Mouse (Mus musculus) olfactory bulb, adult 2 months (tissue): ENCODE results near the gene Vsir. TPM values are rescaled to one million over a fixed set of nuclear protein-coding genes. Genes with fewer than 3 reads are reported as not detected.

Experiments used
- H3K27ac ChIP-seq: fragments of 200-500 bp; 2 replicates; pipeline ENCODE4 v1.5.1; 2012; ENCODE audit warnings: low read depth, low read length; ENCODE audit not compliant: insufficient read depth
- H3K4me1 ChIP-seq: fragments of 200-500 bp; 2 replicates; pipeline ENCODE4 v1.6.1; 2012; ENCODE audit warnings: low read length; ENCODE audit not compliant: control insufficient read depth, insufficient read depth
- H3K4me3 ChIP-seq: fragments of 200-500 bp; 2 replicates; pipeline ENCODE4 v1.5.1; 2012; ENCODE audit warnings: mild to moderate bottlenecking, low read depth, low read length, moderate library complexity; ENCODE audit not compliant: insufficient read depth
- CTCF ChIP-seq: fragments of 200-500 bp; IDR thresholded peaks from 2 replicates; pipeline ENCODE4 v1.5.1; 2012; ENCODE audit warnings: low read depth, mild to moderate bottlenecking, low read length, moderate library complexity; ENCODE audit not compliant: insufficient read depth
- POLR2A ChIP-seq: fragments of 200-500 bp; IDR thresholded peaks from 2 replicates; pipeline ENCODE4 v1.6.1; 2012; ENCODE audit warnings: mild to moderate bottlenecking, low read depth, low read length, moderate library complexity; ENCODE audit not compliant: insufficient read depth
- WGBS: fragments of 180-500 bp; shearing (Covaris S2); methylation state at CpG from one replicate; pipeline ENCODE4 v1.1.7; 2018; 5-methylcytosine and 5-hydroxymethylcytosine counted together
- polyA plus RNA-seq: library from polyadenylated mRNA; stranded (reverse); fragments of >200 nt; gene quantifications from 2 replicates; pipeline ENCODE4 v1.2.4, GENCODE M21; 2012; ENCODE audit warnings: low replicate concordance; ENCODE audit not compliant: missing spikeins, insufficient read depth, insufficient read length

Gene Vsir
- polyA plus RNA-seq, 1 experiment = not detected

DNA sequence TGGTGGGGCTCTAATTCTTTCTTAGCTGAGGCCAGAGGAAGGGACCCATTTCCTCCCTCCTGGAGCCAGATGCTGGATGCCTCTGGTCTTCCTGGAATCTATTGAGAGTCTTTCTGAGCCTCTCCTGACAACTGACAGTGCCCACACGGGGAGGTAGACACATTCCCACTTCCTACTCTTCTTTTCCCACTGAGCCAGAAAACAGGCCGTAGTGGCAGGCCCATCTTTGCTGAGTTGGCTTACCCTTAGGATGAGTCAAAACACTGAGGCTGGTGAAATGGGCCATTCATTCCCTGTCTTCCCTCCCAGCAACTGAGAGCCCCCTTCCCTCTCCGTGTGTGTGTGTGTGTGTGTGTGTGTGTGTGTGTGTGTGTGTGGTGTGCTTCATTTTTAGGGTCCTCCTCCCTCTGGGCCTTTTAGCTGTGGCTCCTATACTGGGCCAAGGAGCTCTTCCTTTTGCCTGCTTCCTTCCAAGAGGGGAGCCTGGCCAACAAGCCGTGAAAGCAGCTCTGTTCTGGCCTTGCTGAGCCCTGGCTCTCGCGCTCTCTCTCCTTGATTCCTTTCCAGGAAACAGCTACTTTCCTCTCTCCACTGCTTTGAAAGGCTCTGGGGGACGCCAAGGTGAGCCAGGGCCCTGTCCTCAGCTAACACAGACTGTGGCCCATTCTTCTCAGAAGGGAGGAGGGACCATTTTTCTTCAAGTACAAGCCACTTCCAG is 59.0 kb downstream of the Vsir start:
- WGBS = 62% methylated on average over 7 of the region's 7 CpGs
- peak overlapping the region; percentile 18; the same call in 1 of the 2 replicates for H3K27ac ChIP-seq

DNA sequence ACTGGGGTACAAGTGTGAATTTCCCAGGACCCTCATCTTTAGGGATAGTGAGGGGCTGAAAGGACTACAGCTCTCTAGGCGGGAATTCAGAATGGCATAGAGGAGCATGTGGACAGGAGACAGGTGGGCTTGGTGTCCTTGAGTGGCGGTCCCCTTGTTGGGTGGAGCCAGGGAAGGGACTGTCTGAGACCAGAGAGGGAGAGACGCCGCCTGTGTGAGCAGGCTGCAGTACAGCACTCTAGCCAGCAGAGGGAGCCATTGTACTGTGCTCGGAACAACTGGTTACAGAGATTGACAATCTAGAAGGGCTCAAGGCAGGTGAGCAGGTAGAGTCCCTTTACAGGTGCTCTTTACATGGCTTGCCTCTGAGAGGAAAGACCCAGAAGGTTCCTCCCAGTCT is 61.2 kb downstream of the Vsir start:
- Histone ChIP-seq H3K4me1 (peaks cover 13% of the 10 kb centered on the region), H3K4me3 (no peak overlapping the region), H3K27ac (no peak overlapping the region)
- WGBS = 5% methylated on average over 5 of the region's 5 CpGs
- TF ChIP-seq POLR2A (no peak), CTCF (peak; percentile 89)

More for the DNA sequence above, 59.0 kb downstream of the Vsir start:
- no peak overlapping the region for H3K4me3 ChIP-seq
- peaks cover 16% of the 10 kb centered on the region for H3K4me1 ChIP-seq
- no peak for TF ChIP-seq POLR2A
- TF ChIP-seq CTCF = no peak

DNA sequence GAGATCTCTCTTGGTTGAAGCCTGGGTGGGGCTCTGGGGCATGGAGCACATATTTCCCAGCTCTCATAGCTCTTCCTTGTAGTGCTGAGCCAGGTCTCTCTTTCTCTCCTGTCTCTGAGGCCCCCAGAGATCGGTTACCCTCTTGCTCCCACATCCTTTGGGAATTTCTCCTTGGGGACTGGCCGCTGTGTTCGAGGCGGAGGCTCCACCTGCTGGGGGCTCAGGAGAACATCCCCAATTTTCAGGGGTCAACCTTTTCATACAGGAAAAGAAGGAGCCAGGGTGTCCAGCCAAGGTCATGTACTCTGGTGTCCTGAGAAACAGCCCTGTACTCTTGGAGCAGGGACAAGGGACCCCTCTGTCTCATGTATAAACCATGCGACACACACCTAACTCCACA is 65.1 kb downstream of the Vsir start:
- Histone ChIP-seq H3K27ac (no peak overlapping the region), H3K4me1 (no peaks in the 10 kb centered on the region), H3K4me3 (no peak overlapping the region)
- TF ChIP-seq POLR2A (no peak), CTCF (peak; percentile 26; the same call in 1 of the 2 replicates)
- WGBS = 35% methylated on average over 5 of the region's 5 CpGs

DNA sequence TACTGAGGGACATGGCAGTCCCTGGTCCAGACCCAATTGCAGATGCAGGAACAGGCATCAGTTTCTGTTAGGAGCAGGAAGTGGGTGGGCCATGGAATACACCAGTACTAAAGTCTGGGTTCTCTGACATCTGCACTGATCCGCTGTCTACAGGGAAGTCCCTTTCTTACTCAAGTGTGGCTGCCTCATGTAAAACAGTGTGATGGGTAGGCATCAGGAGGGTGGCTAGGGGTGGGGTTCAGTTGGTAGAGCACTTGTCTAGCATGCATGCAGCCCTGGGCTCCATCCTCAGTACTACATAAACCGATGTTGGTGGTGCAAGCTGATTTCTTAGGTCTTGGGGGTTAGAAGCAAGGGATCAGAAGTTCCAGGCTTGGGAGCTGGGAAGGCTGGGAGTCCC is 67.1 kb downstream of the Vsir start:
- TF ChIP-seq CTCF (no peak), POLR2A (no peak)
- 89% methylated on average over 2 of the region's 2 CpGs for WGBS
- H3K4me3 ChIP-seq = no peak overlapping the region

DNA sequence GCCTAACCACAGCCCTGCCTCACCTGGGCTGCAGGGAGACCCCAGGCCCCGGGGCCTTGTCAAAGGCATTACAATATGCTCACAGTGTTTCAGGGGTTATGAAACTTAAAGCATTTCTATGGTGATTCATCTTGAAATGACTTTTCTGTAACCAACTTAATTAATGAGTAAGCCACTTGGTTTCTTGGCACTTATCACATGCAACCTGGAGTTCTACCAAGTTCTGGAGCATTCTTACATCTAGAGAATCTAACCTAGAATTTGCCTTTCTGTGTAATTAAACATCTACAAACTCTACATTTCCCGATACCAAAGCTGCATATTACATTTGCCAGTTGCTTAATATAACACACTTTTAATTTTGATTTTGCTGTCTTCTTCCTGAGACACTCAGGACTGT is 70.4 kb downstream of the Vsir start:
- 57% methylated on average over 2 of the region's 2 CpGs for WGBS
- Histone ChIP-seq H3K4me1 (0 out of 2 replicates have a peak, but pooled peaks cover 2% of the 10 kb centered on the region), H3K4me3 (no peak overlapping the region), H3K27ac (no peak overlapping the region)
- TF ChIP-seq CTCF = no peak
- no peak for TF ChIP-seq POLR2A

More for the DNA sequence above, 67.1 kb downstream of the Vsir start:
- Histone ChIP-seq H3K4me1 (0 out of 2 replicates have a peak, but pooled peaks cover 2% of the 10 kb centered on the region), H3K27ac (no peak overlapping the region)

DNA sequence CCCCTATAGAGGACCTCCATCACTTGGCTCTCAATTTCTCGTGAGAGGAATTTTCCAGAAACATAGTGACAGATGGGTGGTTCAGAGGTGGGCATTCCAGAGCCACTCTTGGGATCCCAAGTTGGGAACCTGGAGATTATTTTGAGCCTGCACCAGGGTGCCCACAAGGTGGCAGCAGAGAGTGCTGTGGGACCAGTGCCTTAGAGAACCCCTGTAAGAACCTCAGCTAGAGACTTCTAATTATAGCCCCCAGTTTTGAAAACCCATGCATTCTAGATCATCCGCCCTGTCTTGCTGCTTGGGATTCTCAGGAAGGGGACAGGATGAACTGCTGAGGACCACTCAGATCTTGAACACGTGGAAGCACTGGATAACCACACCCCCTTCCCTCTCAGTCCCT is 71.5 kb downstream of the Vsir start:
- no peak overlapping the region for H3K27ac ChIP-seq
- H3K4me1 ChIP-seq = 0 out of 2 replicates have a peak, but pooled peaks cover 2% of the 10 kb centered on the region
- WGBS = 6% methylated on average over 3 of the region's 3 CpGs
- H3K4me3 ChIP-seq = no peak overlapping the region
- peak; percentile 67 for TF ChIP-seq CTCF
- TF ChIP-seq POLR2A = no peak

DNA sequence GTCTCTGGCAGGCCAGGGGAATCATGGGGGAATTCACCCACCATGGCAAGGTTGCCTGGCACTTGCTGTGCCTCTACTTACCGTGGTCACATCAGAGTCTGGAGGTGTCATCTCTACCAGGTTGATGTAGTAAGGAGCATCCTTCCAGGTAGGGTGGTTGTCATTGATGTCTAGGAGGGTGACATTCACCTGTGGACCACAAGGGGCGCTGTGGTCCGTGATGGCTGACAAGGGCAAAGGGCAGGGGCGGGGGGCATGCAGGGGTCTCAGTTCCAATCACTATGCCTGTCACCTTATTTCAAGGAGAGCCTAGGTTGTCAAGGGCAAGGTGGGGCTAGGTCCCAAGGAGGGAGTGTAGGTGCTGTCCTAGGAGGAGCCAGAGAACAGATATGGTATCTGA is 73.0 kb downstream of the Vsir start:
- no peak for TF ChIP-seq CTCF
- no peak for TF ChIP-seq POLR2A
- 29% methylated on average over 4 of the region's 4 CpGs for whole genome bisulfite sequencing
- Histone ChIP-seq H3K4me3 (no peak overlapping the region), H3K27ac (no peak overlapping the region), H3K4me1 (0 out of 2 replicates have a peak, but pooled peaks cover 2% of the 10 kb centered on the region)

Other genes with a start within 250 kb of the Vsir start
- 129 and 224 TPM in 2 replicates for gene Spock2, start 240.6 kb upstream of the Vsir start, polyA plus RNA-seq
- gene Chst3, start 127.6 kb upstream of the Vsir start, polyA plus RNA-seq = not detected in 2 replicates
- 231 and 580 TPM in 2 replicates for gene Psap, start 69.2 kb upstream of the Vsir start, polyA plus RNA-seq
- gene Gm17455, start 52.9 kb downstream of the Vsir start, polyA plus RNA-seq = not detected in 2 replicates